Mouse (Mus musculus) kidney, postnatal 10 days (tissue): Measurements from ENCODE around the gene Gm1113.
A peak's percentile ranks its signal among the peaks of the same experiment; 100 is the strongest.

Source experiments
- DNase-seq: peaks from one replicate; pipeline ENCODE4 v3.0.0; 2021; ENCODE audit warnings: mixed read lengths

Gm1113 gene

DNA sequence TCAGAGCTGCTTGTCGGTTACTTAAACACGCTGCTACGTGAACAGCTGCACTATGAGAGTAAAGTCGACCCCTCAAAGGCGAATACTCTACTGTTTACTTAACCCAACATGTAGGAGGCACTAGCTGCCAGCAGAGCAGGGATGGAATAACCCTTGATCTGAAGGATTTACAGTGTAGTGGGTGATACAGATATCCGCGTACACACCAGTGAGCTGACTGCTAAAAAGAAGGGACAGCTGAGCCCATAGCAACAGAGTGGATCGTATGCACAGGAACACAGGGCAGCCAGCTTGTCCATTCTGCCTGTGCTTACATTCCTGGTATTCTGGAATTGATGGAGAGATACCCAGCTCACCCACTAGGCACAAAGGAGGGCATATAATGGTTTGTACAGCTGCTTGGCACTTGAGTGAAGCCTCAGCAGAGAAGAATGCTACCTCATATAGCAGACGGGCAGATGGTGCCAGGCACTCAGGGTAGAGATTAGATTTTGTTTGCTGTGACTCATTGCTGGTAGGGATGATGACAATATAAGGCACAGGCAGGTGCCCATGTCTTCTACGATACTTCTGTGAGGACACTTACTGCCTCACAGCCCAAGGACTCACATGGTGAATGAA lies 43.9 kb downstream of the Gm1113 start:
- no peak for DNase-seq

- DNase-seq: no peak
These were observed 49.2 kb downstream of the Gm1113 start for GRCm38 (mm10) chr9:35468913-35469312.

GRCm38 (mm10) chr9:35467264-35467817 lies 50.7 kb downstream of the Gm1113 start:
- DNase-seq: peak; percentile 45

DNA sequence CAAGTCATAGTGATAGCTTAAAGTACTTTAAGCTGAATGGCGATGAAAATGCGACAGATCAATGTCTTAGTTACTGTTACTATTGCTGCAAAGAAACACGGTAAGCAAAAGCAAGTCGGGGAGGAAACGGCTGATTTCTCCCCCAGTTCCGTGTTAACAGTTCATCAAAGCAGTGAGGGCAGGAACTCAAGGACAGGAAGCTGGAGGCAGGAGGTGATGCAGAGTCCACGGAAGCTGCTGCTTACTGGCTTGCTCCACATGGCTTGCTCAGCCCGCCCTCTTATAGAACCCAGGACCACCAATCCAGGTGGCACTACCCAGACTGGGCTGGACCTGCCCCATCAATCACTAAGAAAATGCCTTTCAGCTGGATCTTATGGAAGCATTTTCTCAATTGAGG lies 58.5 kb downstream of the Gm1113 start:
- DNase-seq: no peak
